Mouse (Mus musculus): Measurements from ENCODE around the gene Clip3. TPM values are rescaled to one million over a fixed set of nuclear protein-coding genes. Genes with fewer than 3 reads are reported as not detected.

Clip3 gene
- total RNA-seq (2021): 10 to 100 TPM; 22.2 to 26.5 TPM
- long read RNA-seq, experiment 1, partial matches to known transcripts: 3 of 8 reads
- long read RNA-seq, experiment 1, other reads (novel, unspliced or antisense): 5 of 8 reads
- long read RNA-seq, experiment 2, partial matches to known transcripts: 3 of 3 reads
- long read RNA-seq, experiment 2, other reads (novel, unspliced or antisense): 0 of 3 reads

- peak; percentile 77 for DNase-seq
These were observed at the start of gene Clip3 for GRCm38 (mm10) chr7:30291215-30292131. Gene Clip3 (plus strand): TSS chr7:30291728.

DNA sequence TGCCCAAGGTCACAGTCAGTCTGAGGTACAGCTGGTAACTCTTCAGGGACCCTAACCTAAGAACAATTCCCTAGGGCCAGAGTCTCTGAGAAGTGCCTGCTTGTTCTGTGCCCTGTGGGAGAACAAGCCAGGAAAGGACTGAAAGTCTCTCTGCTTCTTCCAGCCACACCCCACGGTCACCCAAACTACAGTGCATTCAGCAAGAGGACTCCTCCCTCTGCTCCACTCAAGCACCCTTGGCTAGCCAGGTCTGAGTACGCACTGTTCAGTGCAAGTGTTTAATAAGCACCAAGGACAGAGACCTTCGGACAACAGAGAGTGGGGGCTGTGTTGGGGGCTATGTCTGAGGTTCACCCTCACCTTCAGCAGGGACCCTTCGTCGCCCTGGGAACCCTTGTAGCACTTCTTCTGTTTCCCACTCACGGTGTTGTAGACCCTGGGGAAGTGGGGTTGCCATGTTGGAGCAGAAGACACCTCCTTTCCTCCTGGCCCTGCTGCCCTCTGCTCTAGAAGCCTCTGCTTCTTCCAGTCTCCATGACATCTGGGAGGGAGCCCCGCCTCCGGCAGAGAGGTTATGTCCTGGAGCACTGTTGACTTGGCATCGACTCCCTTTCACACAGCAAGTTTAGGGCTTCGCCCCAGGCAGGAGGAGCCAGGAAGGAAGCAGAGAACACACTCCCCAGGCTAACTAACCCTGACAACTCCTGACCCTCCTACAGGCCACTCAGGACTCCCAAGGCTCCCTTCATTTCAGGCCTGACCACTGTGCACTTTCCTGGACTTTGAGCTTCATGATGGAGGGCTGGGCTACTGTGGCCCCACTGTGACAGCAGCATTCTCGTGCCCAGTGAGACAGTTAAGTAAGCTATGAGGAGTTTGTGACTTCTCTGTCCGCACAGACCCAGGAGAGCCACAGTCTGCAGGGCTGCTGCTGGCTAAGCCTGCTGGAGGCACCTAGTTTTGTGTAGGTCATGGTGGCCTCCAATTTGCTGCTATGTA, 39.3 kb upstream of the Clip3 start:
- DNase-seq: no peak

DNA sequence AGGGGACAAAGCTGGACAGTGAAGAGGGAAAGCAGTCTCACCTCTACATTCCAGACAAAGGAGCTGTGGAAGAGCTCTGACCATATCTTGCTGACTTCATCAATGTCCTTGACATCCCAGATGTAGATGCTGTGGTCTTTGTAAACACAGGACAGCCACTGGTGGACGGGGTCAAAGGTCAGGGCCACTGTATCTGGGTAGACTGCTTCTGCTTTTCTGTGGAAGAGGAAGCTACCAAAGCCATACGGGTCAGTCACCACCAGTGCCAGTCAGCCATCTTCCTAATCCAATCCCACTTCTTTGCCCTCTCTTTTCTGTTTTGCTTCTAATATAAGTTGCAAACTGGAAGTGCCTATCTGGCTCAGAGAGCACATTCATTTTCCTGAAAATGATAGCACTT, 26.5 kb upstream of the Clip3 start:
- DNase-seq: no peak

DNA sequence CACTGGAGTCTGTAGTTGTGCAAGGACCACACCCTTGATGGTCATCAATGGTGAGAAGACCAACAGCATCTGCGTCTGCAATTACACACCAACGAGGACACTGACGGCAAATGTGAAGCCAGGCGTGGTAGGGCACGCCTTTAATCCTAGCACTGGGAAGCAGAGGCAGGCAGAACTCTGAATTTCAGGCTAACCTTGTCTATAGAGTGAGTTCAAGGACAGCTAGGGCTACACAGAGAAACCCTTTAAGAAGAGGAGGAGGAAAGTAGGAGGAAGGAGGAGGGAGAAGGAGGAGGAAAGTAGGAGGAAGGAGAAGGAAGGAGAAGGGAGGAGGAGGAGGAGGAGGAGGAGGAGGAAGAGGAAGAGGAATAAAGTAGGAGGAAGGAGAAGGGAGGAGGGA, 26.0 kb upstream of the Clip3 start:
- DNase-seq: no peak

DNA sequence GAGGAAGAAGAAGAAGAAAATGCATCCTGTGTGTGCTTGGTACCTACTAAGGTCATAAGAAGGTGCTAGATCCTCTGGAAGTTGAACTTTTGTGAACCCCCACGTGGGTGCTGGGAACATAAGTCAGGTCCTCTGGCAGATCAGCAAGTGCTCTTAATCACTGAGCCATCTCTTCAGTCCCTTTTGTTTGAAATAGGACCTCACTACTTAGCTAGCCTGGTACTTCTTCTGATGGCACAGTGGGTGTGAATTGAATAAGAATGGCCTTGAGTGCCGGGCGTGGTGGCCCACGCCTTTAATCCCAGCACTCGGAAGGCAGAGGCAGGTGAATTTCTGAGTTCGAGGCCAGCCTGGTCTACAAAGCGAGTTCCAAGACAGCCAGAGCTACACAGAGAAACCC, 25.6 kb upstream of the Clip3 start:
- no peak for DNase-seq

DNA sequence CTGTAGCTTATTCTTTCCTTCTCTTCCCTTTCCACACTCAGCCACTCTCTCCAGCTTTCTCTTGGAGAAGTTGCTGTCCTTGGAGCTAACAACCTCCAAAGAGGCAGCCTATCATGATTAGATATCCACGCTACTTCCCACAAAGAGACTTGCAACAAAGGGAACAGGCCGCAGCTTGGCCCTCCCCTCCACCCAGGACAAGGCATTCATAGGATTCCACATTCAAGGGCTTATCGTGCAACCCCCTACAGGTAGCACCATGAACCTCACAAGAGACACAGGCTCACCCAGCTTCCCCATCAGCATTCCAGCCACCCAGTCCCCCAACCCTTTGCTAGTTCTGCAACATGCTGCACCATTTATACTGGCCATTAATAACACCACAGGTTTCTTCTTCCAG, 24.7 kb upstream of the Clip3 start:
- DNase-seq: no peak

GRCm38 (mm10) chr7:30269641-30270040, 21.9 kb upstream of the Clip3 start:
- no peak for DNase-seq

GRCm38 (mm10) chr7:30274383-30274782, 17.1 kb upstream of the Clip3 start:
- DNase-seq: no peak

DNA sequence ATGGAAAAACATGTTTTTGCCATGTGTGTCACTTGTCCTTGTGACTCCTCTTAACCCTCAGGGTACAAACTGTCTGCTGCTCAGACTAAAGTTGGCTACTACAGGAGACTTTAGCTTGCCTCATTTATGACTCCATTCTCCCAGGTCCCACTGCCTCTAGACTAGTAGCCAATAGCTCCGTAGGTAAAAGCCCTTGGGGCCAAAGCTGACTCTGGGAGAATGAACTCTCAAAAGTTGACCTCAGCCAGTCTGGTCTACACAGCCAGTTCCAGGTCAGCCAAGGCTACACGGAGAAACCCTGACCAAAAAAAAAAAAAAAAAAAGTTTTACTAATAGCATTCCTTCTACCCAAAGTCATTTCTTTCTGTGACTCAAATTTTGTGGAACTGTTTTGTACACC, 12.6 kb upstream of the Clip3 start:
- no peak for DNase-seq

DNA sequence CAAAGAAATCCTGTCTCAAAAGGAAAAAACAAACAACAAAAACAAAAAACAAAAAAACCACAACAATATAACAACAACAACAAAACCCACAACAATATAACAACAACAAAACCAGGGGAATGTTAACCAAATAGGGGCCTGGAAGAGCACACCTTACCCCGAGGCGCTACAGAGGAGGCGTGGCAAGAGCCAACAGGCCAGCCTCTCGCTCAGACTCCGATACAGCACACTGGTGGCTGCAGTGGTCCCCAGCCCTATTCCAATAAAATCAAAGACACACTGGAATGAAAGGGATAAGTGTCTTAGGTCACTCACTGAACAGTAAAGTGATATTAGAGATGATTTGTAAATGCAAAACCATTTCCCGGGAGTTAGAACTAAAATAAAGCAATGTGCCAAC, 12.0 kb upstream of the Clip3 start:
- DNase-seq: no peak

GRCm38 (mm10) chr7:30279951-30280669, 11.4 kb upstream of the Clip3 start, which contains the start of the genes Thap8 and Wdr62:
Gene Thap8 (plus strand): TSS chr7:30280094.
Gene Wdr62 (minus strand): TSS chr7:30280419.
- DNase-seq: peak; percentile 91

DNA sequence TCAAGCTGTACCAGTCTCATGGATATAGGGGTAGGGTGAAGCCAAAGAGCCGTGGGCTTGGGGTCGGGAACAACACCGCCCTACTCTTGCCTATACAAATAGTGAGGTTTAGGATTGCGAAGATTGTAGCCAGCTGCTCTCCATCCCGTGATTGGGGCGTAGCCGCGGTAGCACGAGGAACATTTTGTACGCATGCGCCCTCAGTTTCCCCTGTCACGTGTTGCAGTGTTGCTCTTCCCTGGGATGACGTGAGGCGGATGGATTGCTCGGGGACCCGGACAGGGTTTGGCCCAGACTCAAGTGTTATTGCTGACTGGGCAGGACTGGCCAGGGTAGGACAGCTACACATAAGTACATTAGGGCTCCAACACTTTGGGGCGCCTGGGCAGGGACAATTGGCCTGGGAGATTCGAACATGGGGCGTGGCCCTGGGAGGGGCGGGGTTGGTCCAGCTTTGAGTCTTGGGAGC, 10.8 kb upstream of the Clip3 start:
- DNase-seq: peak; percentile 81

DNA sequence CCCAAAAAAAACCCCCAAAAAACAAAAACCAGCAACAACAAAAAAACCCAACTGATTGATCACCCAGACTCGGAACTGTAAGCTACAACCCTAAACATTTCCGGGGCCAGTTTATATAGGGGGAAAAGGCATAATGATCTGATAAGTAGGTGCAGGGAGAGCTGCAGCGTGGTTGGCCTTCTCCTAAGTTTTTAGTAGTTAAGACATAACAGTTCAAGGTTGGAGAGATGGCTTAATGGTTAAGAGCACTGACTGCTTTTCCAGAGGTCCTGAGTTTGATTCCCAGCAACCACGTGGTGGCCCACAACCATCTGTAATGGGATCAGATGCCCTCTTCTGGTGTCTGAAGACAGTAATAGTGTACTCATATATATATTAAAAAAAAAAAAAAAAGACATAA, 10.0 kb upstream of the Clip3 start:
- no peak for DNase-seq

DNA sequence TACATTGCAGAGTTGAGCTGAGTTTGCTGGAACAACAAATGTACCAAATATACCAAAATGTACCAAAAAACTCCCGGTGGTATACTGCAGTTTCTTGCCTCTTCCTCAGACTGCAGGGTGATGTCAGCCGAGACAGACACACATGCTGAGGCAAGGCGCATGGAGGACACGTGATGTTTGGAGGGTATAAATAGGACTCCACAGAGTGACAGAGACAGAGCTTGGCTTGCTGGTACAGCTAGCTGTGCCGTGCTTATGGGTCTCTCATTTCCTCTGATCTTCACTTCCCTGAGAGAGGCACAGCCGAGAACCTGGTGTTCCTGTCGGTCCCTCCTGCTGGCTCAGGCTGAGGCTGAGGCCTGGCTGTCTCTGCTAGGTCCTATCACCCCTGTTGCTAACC, 8.8 kb upstream of the Clip3 start:
- no peak for DNase-seq

DNA sequence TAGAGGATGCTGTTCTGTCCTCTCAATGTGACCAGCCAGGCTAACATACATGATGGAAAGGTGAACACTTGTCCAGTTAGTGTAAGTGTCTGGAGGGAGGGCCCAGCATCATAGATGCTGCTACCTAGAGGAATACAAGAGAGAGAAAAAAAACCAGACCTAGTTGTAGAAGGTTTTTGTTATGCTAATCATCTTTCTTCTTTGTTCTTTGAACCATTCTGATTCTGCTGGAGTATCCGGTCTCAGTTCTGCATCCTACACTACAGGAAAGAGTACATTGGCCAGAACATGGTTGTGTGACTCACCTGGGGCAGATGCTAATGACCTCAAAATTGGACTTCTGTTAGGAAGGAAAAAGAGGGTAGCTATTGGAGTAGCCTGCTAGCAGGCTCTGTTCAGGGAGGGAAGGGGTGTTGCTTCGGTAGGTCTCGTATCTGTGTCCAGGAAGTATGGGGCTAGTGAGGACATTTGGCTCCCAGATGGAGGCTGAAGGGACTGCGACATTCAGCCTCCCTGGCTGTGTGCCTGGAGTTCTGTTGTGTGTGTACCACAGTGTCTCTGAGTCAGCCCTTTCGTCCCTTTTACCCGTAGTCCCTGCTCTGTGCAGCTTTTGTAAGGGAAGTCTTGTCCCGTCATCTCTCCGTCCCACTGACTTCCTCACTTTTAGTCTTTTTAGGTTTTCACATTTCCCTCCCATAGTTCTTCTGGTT, 4.7 kb upstream of the Clip3 start:
- DNase-seq: peak; percentile 28

DNA sequence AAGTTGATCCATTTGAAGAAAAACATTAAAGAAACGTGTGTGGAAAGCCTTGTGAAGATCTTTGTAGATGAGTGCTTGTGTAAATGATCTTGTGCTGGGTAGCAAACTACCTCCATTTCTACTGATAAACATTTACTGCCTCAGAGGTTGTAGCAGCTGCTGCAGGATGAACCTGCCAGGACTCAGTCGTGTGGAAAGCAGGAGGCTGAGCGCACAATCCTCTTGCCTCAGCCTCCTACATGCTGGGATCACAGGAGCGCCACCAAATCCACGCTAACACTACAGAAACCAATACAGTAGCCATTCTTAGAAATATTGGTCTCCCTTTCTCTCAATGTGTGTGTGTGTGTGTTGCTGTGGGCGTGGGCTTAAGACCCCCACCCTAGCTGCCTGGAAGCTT, 3.5 kb upstream of the Clip3 start:
- DNase-seq: no peak

- DNase-seq: no peak
These were observed 2.3 kb upstream of the Clip3 start for GRCm38 (mm10) chr7:30289071-30289713.

GRCm38 (mm10) chr7:30289714-30290399, 1.7 kb upstream of the Clip3 start:
- peak; percentile 36 for DNase-seq

DNA sequence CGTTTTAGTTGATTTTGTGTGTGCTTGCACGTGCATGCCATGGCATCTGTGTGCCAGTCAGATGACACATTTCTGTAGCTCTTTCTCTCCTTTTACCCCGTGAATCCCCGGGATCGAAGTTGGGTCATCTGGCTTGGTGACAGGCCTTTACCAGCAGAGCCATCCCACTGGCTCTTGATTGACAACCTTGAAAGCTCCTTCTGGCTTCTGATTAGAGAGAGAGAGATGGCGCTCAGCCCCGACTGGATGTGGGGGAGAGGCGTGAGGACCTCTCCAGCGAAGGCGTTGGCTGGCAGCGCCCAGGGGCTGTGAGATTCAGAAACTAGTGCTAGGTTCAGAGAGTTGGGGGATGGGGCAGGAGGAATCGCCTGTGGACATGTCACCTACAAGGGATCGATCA, 2.3 kb downstream of the Clip3 start:
- DNase-seq: no peak

GRCm38 (mm10) chr7:30294296-30294695, 2.8 kb downstream of the Clip3 start:
- no peak for DNase-seq

All from gastrocnemius, postnatal 10 days (tissue).